Mouse (Mus musculus): ENCODE data around the gene Mtcl1.

DNA sequence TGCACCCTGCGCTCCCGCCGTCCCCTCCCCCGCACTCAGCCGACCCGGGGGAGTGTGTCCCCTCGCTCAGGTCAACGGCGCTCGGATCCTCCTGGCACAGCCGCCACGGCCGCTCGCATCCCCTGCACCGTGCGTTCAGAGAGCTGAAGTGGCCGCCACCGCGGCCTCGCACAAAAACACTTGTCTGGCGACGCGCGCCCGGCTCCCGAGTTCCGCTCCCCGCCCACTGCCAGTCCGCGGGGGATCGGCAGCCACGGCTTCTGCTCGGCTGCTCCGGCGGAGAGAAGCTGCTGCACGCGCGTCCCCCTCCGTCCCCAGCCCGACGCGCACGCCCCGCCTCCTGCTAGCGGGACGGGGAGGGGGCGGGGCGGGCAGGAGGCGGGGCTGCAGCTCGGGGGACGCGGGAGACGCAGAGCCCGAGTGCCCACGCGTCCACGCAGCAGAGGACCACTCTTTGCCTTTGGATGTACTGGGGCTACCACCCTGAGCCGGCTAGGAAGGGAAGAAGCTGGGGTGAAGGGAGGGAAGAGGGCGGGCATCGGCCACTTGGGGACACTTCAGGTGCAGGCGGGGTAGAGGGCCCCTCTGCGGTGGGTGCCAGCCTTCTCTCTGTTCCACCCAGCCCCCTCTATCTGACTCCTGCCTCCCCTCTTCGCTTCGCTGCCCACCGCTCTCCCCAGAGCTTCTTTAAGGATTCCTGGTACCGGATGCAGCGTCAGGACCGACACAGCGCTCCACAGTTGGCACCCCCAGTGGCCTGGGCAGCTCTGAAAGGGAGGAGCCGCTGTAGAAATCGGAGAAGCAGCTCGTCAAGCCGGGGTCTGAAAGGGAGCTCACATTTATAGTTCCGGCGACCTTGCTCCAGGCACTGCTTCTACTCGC is at the start of gene Mtcl1:
- TF ChIP-seq CTCF (IDR thresholded peaks at IDR 0.05; ENCODE audit: borderline replicate concordance, control insufficient read depth, extremely low read depth, insufficient read depth, low read length, poor library complexity) (no peak), POLR2A (IDR thresholded peaks at IDR 0.05; ENCODE audit: control insufficient read depth, extremely low read depth, insufficient read depth, low read length, poor library complexity) (no peak)
